Mouse (Mus musculus): ENCODE measurements at regions not wholly inside any gene's neighbourhood (a gene's known extent, or its start where the extent isn't known, plus 50 kb on each side); places are given as distances from the start of the nearest gene placed in this dataset.

DNA sequence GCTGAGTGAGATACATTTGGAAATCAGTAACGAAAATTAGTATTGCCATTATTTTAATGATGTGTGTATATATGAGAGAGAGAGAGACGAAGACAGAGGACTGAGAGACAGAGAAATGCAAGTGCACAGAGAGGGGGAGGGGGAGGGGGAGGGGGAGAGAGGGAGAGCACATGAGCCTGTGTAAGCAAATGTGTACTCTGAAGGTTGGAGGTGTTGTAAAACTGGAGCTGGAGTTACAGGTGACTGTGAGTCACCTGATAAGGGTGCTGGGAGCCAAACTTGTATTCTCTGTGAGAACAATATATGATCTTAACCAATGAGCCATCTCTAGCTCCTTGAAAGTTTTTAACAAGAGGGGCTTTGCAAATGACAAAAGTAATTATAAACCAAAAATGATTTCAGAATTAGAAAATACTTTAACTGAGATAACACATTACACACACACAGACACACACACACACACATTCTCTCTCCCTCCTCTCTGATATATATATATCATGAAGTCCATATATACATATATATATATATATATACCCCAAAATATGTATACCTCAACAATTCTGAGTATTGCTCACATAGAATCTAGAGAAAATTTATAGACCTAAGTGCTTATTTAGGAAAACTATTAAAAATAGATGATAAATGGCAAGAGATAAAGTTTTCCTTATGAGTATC, 100.5 kb upstream of the Rgs17 start:
- Histone ChIP-seq H3K27ac (ENCODE audit: control insufficient read depth, insufficient read depth, low read length) (no peak overlapping the region), H3K4me3 (ENCODE audit: control insufficient read depth, insufficient read depth, low read length) (no peak overlapping the region), H3K27me3 (ENCODE audit: control insufficient read depth, insufficient read depth, low read length) (no peaks in the 10 kb centered on the region), H3K36me3 (ENCODE audit: control insufficient read depth, insufficient read depth, low read length) (no peaks in the 10 kb centered on the region), H3K4me1 (replicated peaks; ENCODE audit: control insufficient read depth, insufficient read depth, low read length) (no peaks in the 10 kb centered on the region)
- 92% methylated on average over 2 of the region's 2 CpGs for WGBS
- no peak for DNase-seq
- TF ChIP-seq CTCF (IDR thresholded peaks at IDR 0.05; ENCODE audit: borderline replicate concordance, control insufficient read depth, extremely low read depth, insufficient read depth, low read length, poor library complexity) (no peak), POLR2A (IDR thresholded peaks at IDR 0.05; ENCODE audit: control insufficient read depth, extremely low read depth, insufficient read depth, low read length, poor library complexity) (no peak)

DNA sequence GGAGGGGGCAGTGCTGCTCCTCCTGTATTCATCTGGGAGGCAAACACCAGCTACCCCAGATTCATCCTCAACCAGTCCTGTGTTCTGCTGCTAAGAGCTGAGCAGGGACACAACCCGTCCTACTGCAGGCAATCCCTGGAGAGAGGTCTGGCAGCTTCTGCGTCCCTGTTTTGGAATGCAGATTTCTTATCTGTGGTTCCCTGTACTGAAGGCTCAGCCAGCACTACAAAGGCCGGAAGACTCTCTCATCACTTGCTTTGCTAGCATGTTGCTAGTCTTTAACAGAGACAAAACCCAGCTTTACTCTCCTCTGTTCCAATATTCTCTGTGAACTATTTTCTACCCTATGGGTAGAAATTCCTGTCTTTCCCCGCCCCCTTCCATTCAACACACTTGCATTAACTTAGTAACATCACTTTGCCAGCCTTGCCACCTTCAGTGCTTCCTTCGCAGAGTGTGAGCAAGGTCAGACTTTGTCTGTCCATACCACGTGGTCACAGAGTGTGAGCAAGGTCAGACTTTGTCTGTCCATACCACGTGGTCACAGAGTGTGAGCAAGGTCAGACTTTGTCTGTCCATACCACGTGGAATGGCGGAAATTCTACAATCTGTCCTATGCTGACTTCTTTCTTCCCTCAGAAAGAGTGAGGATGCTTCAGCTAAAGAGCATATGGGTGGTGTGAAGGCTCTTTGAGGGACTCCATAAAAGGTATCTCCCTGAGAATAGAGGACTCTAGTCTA, 98.9 kb upstream of the Rgs17 start:
- no peaks in the 10 kb centered on the region for H3K36me3 ChIP-seq (ENCODE audit: control insufficient read depth, insufficient read depth, low read length)

DNA sequence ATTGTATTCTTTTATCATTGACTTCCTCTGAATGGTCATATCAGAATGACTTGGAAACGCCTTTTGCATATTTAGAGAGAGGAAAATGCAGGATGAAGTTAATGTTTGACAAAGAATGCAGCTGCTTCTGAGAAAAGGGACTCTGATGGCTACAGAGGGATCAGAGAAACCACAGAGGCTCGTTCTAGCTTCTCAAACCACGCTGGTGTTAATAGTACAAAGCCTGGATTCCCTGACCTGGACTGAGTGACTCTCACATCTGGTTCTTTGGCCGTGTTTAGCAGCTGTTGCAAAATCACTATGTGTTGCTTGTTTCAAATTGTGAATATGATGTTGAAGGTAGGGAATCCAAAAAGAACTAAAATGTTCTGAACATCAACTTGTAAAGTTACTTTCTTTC, 91.5 kb upstream of the Rgs17 start:
- H3K36me3 ChIP-seq (ENCODE audit: control insufficient read depth, insufficient read depth, low read length): no peaks in the 10 kb centered on the region
- WGBS: 66% methylated on average over 4 of the region's 4 CpGs
- TF ChIP-seq POLR2A (IDR thresholded peaks at IDR 0.05; ENCODE audit: control insufficient read depth, extremely low read depth, insufficient read depth, low read length, poor library complexity) (no peak), CTCF (IDR thresholded peaks at IDR 0.05; ENCODE audit: borderline replicate concordance, control insufficient read depth, extremely low read depth, insufficient read depth, low read length, poor library complexity) (no peak)
- no peaks in the 10 kb centered on the region for H3K4me1 ChIP-seq (replicated peaks; ENCODE audit: control insufficient read depth, insufficient read depth, low read length)
- H3K27me3 ChIP-seq (ENCODE audit: control insufficient read depth, insufficient read depth, low read length): no peaks in the 10 kb centered on the region
- no peak overlapping the region for H3K27ac ChIP-seq (ENCODE audit: control insufficient read depth, insufficient read depth, low read length)
- no peak overlapping the region for H3K4me3 ChIP-seq (ENCODE audit: control insufficient read depth, insufficient read depth, low read length)
- no peak for DNase-seq

More for the DNA sequence above, 98.9 kb upstream of the Rgs17 start:
- DNase-seq: no peak
- TF ChIP-seq POLR2A (IDR thresholded peaks at IDR 0.05; ENCODE audit: control insufficient read depth, extremely low read depth, insufficient read depth, low read length, poor library complexity) (no peak), CTCF (IDR thresholded peaks at IDR 0.05; ENCODE audit: borderline replicate concordance, control insufficient read depth, extremely low read depth, insufficient read depth, low read length, poor library complexity) (no peak)
- WGBS: 64% methylated on average over 9 of the region's 9 CpGs
- no peaks in the 10 kb centered on the region for H3K4me1 ChIP-seq (replicated peaks; ENCODE audit: control insufficient read depth, insufficient read depth, low read length)
- H3K27ac ChIP-seq (ENCODE audit: control insufficient read depth, insufficient read depth, low read length): no peak overlapping the region
- H3K4me3 ChIP-seq (ENCODE audit: control insufficient read depth, insufficient read depth, low read length): no peak overlapping the region
- no peaks in the 10 kb centered on the region for H3K27me3 ChIP-seq (ENCODE audit: control insufficient read depth, insufficient read depth, low read length)

DNA sequence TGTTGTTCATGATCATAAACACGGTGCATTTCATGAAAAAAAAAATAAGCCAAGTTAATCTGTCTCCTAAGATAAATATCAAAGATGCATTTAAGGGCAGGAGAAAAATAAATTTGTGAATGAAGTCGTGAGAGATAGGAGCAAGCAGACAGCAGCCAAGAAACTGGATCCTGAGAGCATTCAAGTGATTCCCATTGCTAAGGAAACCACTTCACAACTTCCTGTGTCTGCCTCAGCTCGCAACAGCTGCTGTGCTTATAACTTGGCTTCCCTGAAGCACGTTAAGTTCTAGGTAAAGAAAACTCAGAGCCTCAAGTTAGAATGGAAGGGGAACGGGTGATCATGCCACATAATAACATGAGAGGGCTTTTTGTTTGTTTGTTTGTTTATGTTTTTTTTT, 89.3 kb upstream of the Rgs17 start:
- WGBS: 47% methylated on average over 5 of the region's 5 CpGs
- DNase-seq: no peak

GRCm38 (mm10) chr10:6011029-6011428, 88.8 kb upstream of the Rgs17 start:
- DNase-seq: no peak
- TF ChIP-seq POLR2A (IDR thresholded peaks at IDR 0.05; ENCODE audit: control insufficient read depth, extremely low read depth, insufficient read depth, low read length, poor library complexity) (no peak), CTCF (IDR thresholded peaks at IDR 0.05; ENCODE audit: borderline replicate concordance, control insufficient read depth, extremely low read depth, insufficient read depth, low read length, poor library complexity) (no peak)
- Histone ChIP-seq H3K27me3 (ENCODE audit: control insufficient read depth, insufficient read depth, low read length) (no peaks in the 10 kb centered on the region), H3K4me1 (replicated peaks; ENCODE audit: control insufficient read depth, insufficient read depth, low read length) (no peaks in the 10 kb centered on the region), H3K27ac (ENCODE audit: control insufficient read depth, insufficient read depth, low read length) (no peak overlapping the region), H3K4me3 (ENCODE audit: control insufficient read depth, insufficient read depth, low read length) (no peak overlapping the region), H3K36me3 (ENCODE audit: control insufficient read depth, insufficient read depth, low read length) (no peaks in the 10 kb centered on the region)
- 50% methylated on average over 5 of the region's 5 CpGs for WGBS

More for the DNA sequence above, 89.3 kb upstream of the Rgs17 start:
- TF ChIP-seq CTCF (IDR thresholded peaks at IDR 0.05; ENCODE audit: borderline replicate concordance, control insufficient read depth, extremely low read depth, insufficient read depth, low read length, poor library complexity) (no peak), POLR2A (IDR thresholded peaks at IDR 0.05; ENCODE audit: control insufficient read depth, extremely low read depth, insufficient read depth, low read length, poor library complexity) (no peak)
- H3K4me1 ChIP-seq (replicated peaks; ENCODE audit: control insufficient read depth, insufficient read depth, low read length): no peaks in the 10 kb centered on the region
- H3K36me3 ChIP-seq (ENCODE audit: control insufficient read depth, insufficient read depth, low read length): no peaks in the 10 kb centered on the region
- no peaks in the 10 kb centered on the region for H3K27me3 ChIP-seq (ENCODE audit: control insufficient read depth, insufficient read depth, low read length)
- no peak overlapping the region for H3K4me3 ChIP-seq (ENCODE audit: control insufficient read depth, insufficient read depth, low read length)
- H3K27ac ChIP-seq (ENCODE audit: control insufficient read depth, insufficient read depth, low read length): no peak overlapping the region

- Histone ChIP-seq H3K36me3 (ENCODE audit: control insufficient read depth, insufficient read depth, low read length) (no peaks in the 10 kb centered on the region), H3K4me1 (replicated peaks; ENCODE audit: control insufficient read depth, insufficient read depth, low read length) (no peaks in the 10 kb centered on the region), H3K27ac (ENCODE audit: control insufficient read depth, insufficient read depth, low read length) (no peak overlapping the region), H3K4me3 (ENCODE audit: control insufficient read depth, insufficient read depth, low read length) (no peak overlapping the region), H3K27me3 (ENCODE audit: control insufficient read depth, insufficient read depth, low read length) (no peaks in the 10 kb centered on the region)
- no peak for TF ChIP-seq POLR2A (IDR thresholded peaks at IDR 0.05; ENCODE audit: control insufficient read depth, extremely low read depth, insufficient read depth, low read length, poor library complexity)
- no peak for TF ChIP-seq CTCF (IDR thresholded peaks at IDR 0.05; ENCODE audit: borderline replicate concordance, control insufficient read depth, extremely low read depth, insufficient read depth, low read length, poor library complexity)
- no peak for DNase-seq
- 48% methylated on average over 1 of the region's 1 CpGs for WGBS
Observed at GRCm38 (mm10) chr10:6007238-6007972, 85.2 kb upstream of the Rgs17 start.
